Mouse (Mus musculus): ENCODE results near the gene Cd33.
A peak's percentile ranks its signal among the peaks of the same experiment; 100 is the strongest.

Gene Cd33

DNA sequence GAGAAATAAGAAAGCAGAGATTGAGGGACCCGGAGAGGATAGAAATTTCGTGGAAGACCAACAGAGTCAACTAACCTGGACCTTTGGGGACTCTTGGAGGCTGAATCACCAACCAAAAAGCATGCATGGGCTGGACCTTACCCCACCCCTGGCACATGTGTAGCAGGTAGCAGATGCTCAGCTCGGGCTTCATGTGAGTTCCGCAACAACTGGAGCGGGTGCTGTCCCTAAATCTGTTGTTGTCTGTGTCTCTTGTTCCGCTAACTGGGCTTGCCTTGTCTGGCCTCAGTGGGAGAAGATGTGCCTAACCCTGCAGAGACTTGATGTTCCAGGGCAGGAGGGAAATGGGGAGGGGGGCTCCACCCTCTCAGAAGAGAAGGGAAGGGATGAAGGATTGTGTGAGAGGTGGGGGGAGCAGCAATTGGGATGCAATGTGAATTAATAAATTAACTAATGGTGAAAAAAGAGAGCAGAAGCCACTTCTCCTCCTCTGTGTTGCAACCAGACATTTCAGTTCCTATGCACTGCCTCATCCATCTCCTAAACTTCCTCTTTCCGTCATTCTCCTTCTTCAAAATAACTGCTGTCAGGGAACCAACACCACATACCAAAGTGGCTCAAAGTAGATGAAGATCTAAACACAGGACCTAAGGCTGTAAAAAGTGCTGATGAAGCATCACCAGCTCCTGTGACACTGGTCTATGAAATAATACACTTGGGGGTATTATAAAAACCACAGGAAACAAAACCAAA is at the start of gene Cd33:
TSS of gene Cd33 (minus strand) at position 204 of the 753 bp plus-strand sequence.
- no peak for DNase-seq (ENCODE audit: low spot score)

DNA sequence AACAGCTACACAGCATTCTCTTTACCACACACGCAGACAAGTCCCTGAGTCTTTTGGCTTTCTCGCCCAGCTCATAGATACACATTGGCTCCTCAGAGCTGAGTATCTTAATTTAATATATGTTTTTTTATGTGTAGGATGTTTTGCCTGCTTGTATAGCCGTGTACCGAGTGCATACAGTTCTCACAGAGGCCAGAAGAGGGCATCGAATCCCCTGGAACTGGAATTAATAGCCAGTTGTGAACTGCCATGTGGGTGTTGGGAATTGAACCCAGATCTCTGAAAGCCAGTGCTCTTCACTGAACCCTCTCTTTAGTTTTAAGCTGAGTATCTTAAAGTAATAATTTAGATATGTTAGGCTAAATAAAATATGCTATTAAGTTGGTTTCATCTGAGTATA is 40.6 kb upstream of the Cd33 start:
- no peak for DNase-seq (ENCODE audit: low spot score)

DNA sequence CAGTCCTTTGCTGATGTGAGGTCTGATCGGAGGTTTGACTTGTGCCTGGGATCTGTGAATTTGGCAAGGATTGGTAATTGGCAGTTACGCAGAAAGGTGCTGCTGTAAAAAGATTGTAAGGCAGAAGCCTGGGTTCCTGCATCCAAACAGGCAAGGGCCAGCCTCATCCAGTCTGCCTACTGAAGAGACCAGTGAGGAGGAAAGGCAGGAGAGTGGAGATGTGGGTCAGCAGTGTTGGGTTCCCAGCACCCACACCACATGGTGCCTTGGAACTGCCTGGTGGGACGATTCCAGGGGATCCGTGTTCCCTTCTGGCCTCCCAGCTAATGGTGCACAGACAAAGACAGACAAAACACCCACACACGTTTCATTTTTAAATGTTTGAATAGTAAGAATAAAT is 36.3 kb upstream of the Cd33 start:
- no peak for DNase-seq (ENCODE audit: low spot score)

DNA sequence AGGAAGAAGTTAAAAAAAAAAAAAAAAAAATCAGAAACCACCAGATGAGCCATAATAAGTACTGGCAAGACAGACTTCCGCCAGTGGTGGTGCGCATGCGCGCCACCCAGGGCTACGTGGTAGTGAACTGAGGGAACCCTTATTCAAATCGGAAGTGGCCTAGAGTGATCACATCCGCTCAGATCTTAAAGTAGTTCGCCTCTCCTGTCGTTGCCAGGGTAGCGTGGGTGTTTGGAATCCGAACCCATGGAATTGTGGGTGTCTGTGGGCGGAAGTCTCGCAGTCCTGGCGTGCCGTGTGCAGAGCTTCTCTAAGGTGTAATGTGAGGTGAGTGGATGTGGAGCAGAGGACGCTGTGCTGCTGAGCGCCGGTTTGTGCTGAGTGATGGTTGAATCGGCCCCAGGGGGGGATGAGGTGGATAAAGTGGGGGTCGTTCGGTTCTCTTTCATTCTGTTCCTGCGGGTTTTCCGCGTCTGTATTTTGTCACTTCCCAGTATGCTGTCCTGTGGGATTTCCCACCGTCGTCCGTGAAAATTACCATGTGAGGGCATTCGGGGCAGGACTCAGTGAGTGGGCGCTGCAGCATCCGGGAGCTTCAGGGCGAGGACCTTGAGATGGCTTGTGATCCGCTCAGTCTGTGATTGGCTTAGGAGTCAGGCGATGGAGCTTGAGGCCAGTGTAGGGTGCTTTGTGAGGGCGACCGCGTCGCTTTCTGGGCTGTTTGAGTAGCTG is 35.4 kb upstream of the Cd33 start, which contains the start of gene Zfp719:
TSS of gene Zfp719 (plus strand) at position 171 of the 732 bp plus-strand sequence.
- peak; percentile 95 for DNase-seq (ENCODE audit: low spot score)

DNA sequence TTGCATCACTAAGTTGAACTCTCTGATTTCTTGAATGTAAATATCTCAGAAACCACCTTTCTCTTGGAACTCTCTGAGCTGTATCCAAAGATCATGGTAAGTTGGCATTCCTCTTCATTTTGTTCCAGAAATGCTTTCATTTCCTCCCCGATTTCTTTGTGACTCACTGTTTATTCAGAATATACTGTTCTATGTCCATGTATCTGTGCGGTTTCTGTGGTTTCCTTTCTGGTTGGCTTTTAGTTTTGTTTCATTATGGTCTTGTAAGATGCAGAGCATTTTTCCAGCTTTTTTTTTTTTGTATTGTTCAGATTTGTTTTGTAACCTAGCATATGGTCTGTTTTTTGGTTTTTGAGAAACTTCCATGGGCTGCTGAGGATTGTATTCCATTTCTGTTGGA is 27.0 kb upstream of the Cd33 start:
- no peak for DNase-seq (ENCODE audit: low spot score)

DNA sequence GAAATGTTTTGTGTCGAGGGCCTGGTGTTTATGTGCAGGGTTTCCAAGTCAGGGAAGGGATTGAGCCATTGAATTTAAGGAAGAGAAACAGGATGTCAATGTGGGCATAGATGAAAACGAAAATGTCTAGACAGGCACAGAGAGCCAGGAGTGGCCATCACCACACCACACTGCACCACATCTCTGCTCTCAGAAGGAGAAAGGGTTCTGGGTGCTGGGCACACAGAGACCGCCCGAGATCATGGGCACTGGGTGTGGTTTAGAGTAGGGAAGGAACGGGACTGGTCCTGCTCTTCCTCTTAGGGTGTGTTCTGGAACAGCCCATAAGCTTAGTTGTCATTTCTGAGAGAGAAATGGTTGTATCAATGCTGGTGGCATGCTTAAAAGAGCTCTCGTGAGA is 19.1 kb upstream of the Cd33 start:
- no peak for DNase-seq (ENCODE audit: low spot score)

DNA sequence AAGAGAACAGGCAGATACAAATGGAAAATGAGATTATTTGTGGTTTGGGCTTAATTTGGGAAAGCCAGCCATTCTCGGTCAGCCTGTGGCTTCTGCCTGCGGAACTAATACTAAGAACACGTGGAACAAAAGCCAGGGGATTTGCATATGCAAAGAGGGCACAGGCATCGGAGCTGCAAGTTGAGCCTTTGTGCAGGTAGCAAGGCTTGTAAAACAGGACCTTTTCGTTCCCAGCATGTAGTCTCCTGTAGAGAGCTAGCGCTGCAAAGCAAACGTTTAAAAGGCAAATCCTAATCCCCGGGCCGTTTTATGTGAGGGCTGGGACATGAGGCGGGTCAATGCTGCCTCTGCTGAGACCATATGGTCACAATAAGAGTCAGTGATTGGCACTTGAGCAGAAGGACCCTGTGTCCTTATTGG is 18.4 kb upstream of the Cd33 start:
- DNase-seq (ENCODE audit: low spot score), result peak; percentile 37

DNA sequence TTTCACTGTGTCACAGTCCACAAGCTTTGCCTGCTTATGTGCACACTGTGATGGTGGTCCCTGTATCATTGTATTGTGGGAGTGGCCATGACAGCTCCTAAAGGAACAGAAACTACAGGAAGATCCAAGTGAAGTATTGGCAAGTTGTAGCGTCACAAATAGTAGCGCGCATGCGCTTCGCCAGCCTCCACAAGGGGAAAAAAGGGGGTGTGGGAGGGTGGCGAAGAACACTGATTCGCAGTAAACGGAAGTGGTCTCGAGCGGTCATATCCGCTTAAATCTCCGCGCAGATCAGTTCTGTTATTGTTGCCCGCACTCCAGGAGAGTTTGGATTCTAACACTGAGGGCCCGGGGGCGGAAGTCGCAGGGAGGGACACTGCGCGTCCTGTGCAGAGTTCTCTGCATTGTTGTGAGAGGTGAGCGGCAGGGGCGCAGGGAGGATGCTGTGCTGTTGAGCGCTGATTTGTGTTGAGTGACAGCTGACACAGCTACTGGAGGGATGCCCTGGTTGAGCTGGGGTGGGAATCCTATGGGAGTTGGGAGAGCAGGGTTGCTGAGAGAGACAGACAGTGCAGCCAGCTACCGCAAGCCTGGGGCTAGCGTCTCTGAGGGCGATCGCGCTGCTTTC is 17.9 kb upstream of the Cd33 start, which contains the start of gene Zfp658:
TSS of gene Zfp658 (plus strand) at position 251 of the 628 bp plus-strand sequence.
- peak; percentile 94 for DNase-seq (ENCODE audit: low spot score)

DNA sequence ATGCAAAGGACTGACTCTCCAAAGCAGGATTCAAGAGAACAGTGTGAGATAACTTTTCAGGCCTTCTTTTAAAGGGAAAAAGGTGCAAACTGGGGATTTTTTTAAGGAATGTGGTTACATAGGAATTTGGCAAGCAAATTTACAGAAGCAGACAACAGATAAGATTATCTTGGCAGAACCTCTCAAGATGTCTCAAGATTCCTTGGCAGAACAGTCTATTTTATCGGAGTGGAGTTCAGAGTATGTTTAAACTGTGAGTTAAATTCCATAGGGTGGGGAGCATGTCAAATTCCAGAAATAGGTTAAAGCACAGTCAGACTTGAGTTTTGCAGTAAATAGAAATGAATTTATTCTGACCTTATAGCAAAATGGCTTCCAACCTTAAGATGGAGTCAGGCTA is 12.7 kb upstream of the Cd33 start:
- DNase-seq (ENCODE audit: low spot score), result no peak

DNA sequence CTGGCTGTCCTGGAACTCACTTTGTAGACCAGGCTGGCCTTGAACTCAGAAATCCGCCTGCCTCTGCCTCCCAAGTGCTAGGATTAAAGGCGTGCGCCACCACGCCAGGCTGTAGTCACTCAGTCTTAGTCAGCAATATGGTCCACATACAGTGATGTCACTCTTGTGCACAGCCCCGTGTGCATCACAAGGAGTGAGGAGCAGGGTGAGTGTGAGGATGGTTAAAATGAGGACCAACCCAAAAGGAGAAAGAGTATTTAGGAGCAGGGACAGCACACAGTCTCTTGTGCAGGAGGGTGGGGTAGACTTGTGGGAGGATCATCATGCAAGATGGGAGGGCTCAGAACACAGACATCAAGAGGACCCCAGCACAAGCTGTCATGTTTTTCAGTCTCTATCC is 11.1 kb upstream of the Cd33 start:
- DNase-seq (ENCODE audit: low spot score), result no peak

DNA sequence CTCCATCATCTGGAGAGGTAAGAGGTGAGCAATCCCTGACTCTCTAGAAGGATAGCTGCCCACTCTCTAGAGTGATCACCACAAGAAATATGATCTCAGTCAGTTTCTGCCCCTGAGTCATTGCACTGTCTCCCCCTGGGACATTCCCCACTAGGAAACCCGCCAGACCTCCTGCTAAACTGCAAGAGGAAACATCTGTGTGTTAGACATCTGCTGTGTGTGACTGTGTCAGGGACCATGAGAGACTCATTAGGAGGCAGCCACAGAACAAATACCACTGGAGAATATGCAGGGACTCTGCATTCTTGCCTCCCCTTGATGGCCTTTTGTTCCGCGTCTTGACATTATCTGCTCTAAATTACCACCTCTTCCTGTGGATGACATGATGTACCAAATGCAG is 10.3 kb upstream of the Cd33 start:
- DNase-seq (ENCODE audit: low spot score), result no peak

DNA sequence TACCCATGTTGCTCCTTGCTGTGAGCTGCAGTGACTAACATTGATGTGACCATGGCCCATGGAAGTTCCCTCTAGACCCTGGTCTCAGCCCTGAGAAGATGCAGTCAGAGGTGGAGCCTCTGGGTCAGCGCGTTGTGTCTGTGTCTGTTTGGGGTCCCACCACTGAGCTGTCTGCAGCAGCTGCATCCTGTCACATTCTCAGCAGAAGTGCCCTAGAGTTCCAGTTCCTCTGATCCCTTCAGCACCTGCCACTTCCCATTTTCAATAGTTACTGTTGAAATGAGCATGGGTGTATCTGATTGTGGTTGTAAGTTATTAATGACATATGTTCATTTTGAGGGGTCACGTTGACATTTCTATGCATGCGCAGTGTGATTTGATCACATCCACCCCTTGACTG is 8.9 kb upstream of the Cd33 start:
- no peak for DNase-seq (ENCODE audit: low spot score)

DNA sequence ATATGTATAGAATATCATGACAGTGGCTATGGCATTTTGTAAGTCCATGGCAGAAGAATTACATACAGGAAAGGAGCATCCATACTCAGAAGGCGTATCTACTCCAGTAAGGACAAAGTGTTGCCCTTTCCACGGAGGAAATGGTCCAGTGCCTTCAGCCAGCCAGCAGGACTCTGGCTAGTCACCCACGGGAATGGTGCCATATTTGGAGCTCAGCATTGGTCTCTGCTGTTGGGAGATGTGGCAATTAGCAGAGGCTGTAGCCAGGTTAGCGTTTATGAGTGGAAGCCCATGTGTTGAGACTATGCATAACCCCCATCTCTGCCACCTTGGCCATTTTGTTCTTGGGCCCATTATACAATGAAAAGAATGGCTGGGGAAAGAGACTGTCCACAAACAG is 4.0 kb upstream of the Cd33 start:
- DNase-seq (ENCODE audit: low spot score), result no peak

DNA sequence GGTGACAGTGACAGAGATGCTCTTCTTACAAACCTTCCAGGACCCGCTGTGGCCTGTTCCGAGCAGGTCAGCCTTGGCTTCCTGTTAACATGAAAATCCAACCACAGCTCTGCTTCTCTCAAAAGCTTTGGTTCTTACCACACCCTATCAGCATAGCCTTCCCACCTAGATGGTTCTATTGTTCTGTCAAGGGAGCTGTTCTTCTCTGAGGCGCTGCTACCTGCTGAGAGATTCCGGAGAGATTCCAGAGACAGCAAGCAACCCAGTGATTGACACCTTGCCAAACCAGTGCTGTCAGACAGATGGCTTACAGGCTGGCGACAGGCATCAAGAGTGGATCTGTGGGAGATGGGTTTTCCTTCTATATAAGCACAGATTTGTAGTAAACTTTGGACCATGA is 3.4 kb upstream of the Cd33 start:
- no peak for DNase-seq (ENCODE audit: low spot score)

DNA sequence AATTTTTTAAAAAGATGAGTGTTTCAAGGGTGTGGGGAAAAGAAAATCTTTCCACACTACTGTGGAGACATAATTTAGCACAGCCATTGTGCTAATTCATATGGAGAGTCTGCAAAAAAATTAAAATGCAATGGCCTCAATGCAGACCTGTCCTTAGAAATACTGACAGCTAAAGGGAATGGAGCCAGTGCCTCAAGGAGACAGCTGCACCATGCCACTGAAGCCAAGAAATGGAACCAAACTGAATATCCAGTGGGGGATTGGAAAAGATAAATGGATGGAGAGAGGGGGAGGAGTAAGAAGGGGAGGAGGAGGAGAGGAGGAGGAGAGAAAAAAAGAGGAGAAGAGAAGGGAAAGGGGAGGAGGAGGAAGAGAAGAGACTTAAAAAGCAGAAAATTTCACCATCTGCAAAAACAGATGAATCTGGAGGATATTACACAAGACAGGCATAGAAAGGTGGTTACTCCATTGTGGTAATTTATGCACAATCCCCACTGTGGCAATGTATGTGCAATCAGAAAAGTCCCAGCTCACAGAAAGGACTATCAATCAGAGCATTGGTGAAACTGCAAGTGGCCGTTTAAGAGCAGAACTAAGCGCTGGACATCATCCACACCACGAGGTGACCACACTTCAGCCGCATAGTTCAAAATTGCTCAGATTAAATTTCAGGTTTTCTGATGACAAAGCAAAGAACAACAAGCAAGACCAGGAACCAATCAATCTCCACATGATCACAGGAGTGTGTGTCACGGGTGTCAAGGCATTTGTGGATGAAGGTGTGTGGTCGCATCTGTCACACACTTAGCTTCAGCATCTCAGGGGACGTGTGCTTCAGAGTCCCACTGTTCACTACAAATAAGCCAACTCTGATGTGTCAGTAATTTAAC is 1.7 kb upstream of the Cd33 start:
- no peak for DNase-seq (ENCODE audit: low spot score)

DNA sequence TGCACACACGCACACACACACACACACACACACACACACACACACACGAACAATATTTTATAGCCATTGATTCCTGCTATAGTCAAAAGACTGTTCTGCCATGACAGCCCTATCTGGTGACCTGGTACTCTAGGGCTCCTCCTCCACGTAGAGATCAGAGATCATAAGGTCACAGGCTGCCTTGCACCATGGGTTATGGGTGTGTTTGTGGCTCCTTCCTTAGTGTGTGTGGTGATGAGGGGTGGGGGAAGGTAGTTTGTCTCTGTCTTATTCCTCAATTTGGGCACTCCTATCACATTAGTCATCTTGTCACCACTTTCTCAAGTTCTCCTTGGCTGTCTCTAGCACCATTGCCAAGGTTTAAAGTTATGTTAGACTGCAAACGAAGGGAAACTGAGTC is 5.7 kb downstream of the Cd33 start:
- DNase-seq (ENCODE audit: low spot score), result no peak

DNA sequence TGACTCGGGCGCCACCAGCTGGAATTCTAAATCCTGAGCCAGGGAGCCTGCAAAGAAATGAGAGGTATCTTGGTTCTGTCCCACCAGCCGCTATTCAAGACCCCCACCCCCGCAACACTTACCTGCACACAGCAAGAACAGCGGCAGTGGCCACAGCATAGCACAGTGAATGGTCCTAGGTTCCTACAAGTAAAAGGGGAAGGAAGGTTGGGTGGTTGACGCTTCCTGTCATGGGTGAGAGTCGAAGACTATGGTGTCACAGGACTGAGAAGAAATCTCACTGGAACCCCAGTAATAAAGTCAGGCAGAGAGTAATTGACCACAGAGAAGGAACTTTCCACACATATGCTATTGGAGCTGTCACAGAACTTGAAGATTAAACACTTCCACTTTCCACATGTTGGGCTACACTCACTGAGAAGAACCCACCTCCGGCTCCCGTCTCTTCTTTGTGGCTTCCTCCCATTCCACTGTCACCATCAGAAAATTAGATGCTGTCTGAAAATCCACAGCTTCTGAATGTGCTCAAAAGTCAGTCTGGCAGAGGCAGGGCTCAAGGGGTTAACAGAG is 11.2 kb downstream of the Cd33 start:
- DNase-seq (ENCODE audit: low spot score), result no peak

DNA sequence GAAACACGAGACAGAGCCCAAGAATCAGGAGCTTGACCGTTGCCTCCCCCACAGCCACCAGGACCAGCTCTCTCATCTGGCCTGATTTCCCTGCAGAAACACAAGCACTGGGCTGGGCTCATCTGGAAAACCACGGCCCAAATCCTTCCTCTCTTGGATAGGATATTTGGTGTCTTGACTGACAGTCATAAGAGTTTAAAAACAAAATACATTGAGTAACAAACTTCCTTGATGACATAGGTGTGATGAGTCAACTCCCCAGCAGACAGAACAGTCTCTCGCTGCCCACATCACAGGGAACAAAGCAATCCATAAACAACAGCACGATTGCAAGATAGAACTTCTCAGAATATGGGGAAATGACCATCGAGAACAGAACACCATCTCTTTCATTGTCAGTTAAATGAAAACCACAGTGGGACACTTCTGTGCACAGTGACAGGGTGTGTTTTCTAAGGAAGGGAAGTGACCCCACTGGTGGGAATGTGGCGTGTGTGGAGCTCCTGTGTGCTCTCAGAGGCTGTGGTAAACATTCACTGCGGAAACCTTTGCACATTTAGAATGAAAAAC is 13.9 kb downstream of the Cd33 start:
- no peak for DNase-seq (ENCODE audit: low spot score)

DNA sequence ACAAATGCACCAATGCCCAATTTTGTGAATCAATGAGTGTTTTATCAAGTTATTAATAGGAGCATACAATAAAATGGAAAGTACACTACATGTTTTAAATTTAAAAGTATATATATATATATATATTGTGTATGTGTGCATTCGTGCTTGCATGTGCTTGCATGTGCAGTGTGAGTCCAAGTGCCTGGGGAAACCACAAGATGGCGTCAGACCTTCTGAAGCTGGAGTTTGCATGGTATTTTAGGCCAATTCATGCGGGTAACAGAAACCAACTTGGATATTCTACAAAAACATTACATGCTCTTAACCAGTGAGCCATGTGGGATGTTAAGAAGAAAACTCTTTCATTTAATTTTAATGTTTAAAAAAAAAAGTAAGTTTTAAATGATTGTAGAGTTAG is 18.9 kb downstream of the Cd33 start:
- no peak for DNase-seq (ENCODE audit: low spot score)

DNA sequence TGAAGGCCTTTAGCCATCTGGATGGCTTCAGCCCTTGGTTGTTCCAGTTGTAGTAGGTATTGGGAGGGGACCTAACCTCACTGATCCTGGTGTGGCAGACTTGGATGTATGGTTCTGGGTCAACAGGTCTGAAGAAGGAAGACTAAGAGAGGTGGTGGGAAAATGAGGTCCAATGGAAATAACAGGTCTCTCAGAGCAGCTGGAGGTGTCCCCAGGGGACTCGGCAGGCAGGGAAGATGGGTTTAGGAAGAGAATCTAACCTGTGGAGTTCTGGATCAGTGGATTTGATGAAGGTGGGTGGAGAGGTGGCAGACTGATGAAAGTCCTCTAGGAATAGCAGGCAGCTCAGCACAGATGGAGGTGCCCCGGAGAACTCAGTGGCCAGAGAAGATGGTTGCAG is 21.5 kb downstream of the Cd33 start:
- no peak for DNase-seq (ENCODE audit: low spot score)

DNA sequence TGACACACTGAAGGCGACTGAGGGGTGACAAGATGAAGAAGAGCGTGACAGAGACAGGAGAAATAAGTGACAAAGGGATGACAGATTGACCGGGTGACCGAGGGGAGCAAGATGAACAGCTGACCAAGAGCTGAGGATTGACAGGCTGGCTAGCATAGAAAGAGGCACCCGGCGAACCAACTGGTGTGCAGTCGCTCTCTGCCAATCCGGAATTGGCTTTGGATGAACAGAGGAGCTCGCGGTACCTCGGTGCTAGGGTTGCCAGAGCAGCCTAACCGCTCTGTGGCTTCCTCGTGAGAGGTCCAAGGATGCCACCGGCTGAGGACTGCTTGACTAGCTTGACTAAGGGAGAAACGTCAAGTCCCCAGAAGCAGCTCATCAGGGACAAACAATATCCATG is 25.9 kb downstream of the Cd33 start:
- no peak for DNase-seq (ENCODE audit: low spot score)

Measured in embryo, embryonic 10 days (tissue).